Mouse (Mus musculus) megakaryocyte, embryonic 14.5 days (primary cell): Measurements from ENCODE around the gene Zfp84.

Experiments
- FLI1 ChIP-seq: IDR thresholded peaks from 2 replicates; pipeline ENCODE4 v1.6.1; 2012; ENCODE audit warnings: low read length, inconsistent platforms, mixed read lengths
- GATA1 ChIP-seq: IDR thresholded peaks from 3 replicates; pipeline ENCODE4 v1.6.1; 2012; ENCODE audit warnings: mixed read lengths, low read length, inconsistent platforms, borderline replicate concordance

DNA sequence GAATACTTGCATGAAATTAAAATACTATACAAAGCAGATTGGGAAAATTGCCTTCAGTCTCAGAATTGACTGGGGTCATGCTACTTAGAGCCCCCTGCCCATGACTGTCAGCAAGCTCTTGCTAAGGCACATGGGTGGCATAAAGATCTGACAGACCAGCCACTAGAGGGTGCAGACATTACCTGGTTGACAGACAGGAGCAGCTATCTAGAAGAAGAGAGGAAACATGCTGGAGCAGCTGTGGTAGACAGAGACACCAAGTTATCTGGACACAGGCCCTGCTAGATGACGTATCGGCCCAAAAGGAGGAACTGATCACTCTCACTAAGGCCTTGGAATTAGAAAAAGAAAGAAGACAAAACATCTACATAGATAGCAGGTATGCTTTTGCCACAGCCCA, 40.3 kb upstream of the Zfp84 start:
- no peak for TF ChIP-seq GATA1
- no peak for TF ChIP-seq FLI1
